ENCODE assay signal across 6 mouse cellular contexts in the genomic region with DNA sequence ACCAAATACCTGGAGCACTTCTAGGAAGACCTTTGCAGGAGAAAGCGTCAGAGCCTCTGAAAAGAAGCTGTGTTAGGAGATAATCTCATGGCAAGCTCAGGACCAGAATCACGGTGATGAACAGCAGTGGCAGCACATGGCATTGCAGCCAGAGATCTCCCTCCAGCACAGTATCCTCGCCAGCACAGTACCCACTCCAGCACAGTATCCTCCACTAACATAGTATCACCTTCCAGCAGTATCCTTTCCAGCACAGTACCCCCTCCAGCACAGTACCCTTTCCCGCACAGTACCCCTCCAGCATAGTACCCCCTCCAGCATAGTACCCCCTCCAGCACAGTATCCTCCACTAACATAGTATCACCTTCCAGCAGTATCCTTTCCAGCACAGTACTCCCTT.
DNase-seq lines count a peak whose midpoint lies in the region; ATAC-seq and TF ChIP-seq lines count a peak whose summit lies in the region.
"Not testable (repeated sequence)": the region's sequence is repeated elsewhere in the genome, so short reads cannot be mapped to it uniquely, and the experiment has no call there.

No protein-coding gene starts in this region.

- ATAC-seq in embryonic facial prominence, embryonic 11.5 days (replicated peaks; ENCODE audit: insufficient number of reproducible peaks, low FRiP score, low TSS enrichment, low read depth): 0 out of 2 replicates have a peak, but pooled peaks have one; percentile 26
- peak; percentile 52 for ATAC-seq in forebrain, postnatal 0 days
- ATAC-seq in hindbrain, postnatal 0 days: peak; percentile 41
- ATAC-seq in limb, embryonic 13.5 days (ENCODE audit: low FRiP score, low read depth): peak; percentile 16; the same call in 1 of the 2 replicates
- ATAC-seq in midbrain, embryonic 15.5 days (replicated peaks): 0 out of 2 replicates have a peak, but pooled peaks have one; percentile 16

- H3K4me1 ChIP-seq in embryonic facial prominence, embryonic 11.5 days (ENCODE audit: control insufficient read depth, insufficient read depth, low read length); forebrain, postnatal 0 days (ENCODE audit: insufficient read depth); hindbrain, postnatal 0 days (ENCODE audit: insufficient read depth, low read length); limb, embryonic 13.5 days; midbrain, embryonic 15.5 days: not testable (repeated sequence)

- H3K9ac ChIP-seq in embryonic facial prominence, embryonic 11.5 days (replicated peaks; ENCODE audit: low read length); forebrain, postnatal 0 days; hindbrain, postnatal 0 days (replicated peaks; ENCODE audit: low read length); limb, embryonic 13.5 days; midbrain, embryonic 15.5 days: not testable (repeated sequence)

- H3K36me3 ChIP-seq in embryonic facial prominence, embryonic 11.5 days (replicated peaks; ENCODE audit: control insufficient read depth, insufficient read depth, low read depth, low read length): peaks cover 13% of the 10 kb centered on the region
- H3K36me3 ChIP-seq in forebrain, postnatal 0 days (ENCODE audit: insufficient read depth): peaks cover 44% of the 10 kb centered on the region
- H3K36me3 ChIP-seq in hindbrain, postnatal 0 days (ENCODE audit: insufficient read depth, low read length): peaks cover 29% of the 10 kb centered on the region
- H3K36me3 ChIP-seq in limb, embryonic 13.5 days: peaks cover 91% of the 10 kb centered on the region
- H3K36me3 ChIP-seq in midbrain, embryonic 15.5 days (replicated peaks): peaks cover 21% of the 10 kb centered on the region

- peak; percentile 12; the same call in 1 of the 2 replicates for TF ChIP-seq CTCF in forebrain, postnatal 0 days (IDR thresholded peaks at IDR 0.05; ENCODE audit: low read depth)
- TF ChIP-seq CTCF in hindbrain, postnatal 0 days (IDR thresholded peaks at IDR 0.05; ENCODE audit: low read depth): peak; percentile 36
- peak; percentile 10; the same call in 1 of the 2 replicates for TF ChIP-seq CTCF in layer of hippocampus, adult 2 months (conservative IDR thresholded peaks at IDR 0.05)

- 80% methylated on average over 4 of the region's 4 CpGs for WGBS in embryonic facial prominence, embryonic 11.5 days
- WGBS in forebrain, postnatal 0 days: 81% methylated on average over 4 of the region's 4 CpGs
- 81% methylated on average over 4 of the region's 4 CpGs for WGBS in hindbrain, postnatal 0 days
- WGBS in limb, embryonic 13.5 days: 83% methylated on average over 4 of the region's 4 CpGs
- WGBS in midbrain, embryonic 15.5 days: 78% methylated on average over 4 of the region's 4 CpGs

- H3K27ac ChIP-seq in embryonic facial prominence, embryonic 11.5 days (replicated peaks; ENCODE audit: low read depth, low read length); forebrain, postnatal 0 days (ENCODE audit: low read depth, low read length); hindbrain, postnatal 0 days; layer of hippocampus, adult 2 months; limb, embryonic 13.5 days; midbrain, embryonic 15.5 days: not testable (repeated sequence)

- H3K4me3 ChIP-seq in embryonic facial prominence, embryonic 11.5 days (ENCODE audit: low read depth, low read length); forebrain, postnatal 0 days (ENCODE audit: low read depth, low read length); hindbrain, postnatal 0 days (ENCODE audit: low read length); layer of hippocampus, adult 2 months; limb, embryonic 13.5 days; midbrain, embryonic 15.5 days: not testable (repeated sequence)

- H3K4me2 ChIP-seq in embryonic facial prominence, embryonic 11.5 days (ENCODE audit: low read depth, low read length); forebrain, postnatal 0 days (ENCODE audit: low read depth); hindbrain, postnatal 0 days (ENCODE audit: low read depth, low read length); limb, embryonic 13.5 days (replicated peaks); midbrain, embryonic 15.5 days: not testable (repeated sequence)

- not testable (repeated sequence) for H3K9me3 ChIP-seq in embryonic facial prominence, embryonic 11.5 days (replicated peaks; ENCODE audit: control insufficient read depth, low read length); forebrain, postnatal 0 days (ENCODE audit: low read length); hindbrain, postnatal 0 days (ENCODE audit: low read length); limb, embryonic 13.5 days; midbrain, embryonic 15.5 days

- DNase-seq in embryonic facial prominence, embryonic 11.5 days (ENCODE audit: low spot score); forebrain, postnatal 0 days; hindbrain, postnatal 0 days (ENCODE audit: low spot score); layer of hippocampus, adult 2 months (ENCODE audit: low spot score in 2 of 2): not testable (repeated sequence)

- not testable (repeated sequence) for H3K27me3 ChIP-seq in embryonic facial prominence, embryonic 11.5 days (ENCODE audit: control insufficient read depth, insufficient read depth, low read length); forebrain, postnatal 0 days (ENCODE audit: insufficient read depth, low read length); hindbrain, postnatal 0 days (ENCODE audit: insufficient read depth, low read length); limb, embryonic 13.5 days; midbrain, embryonic 15.5 days (replicated peaks)
